Mouse (Mus musculus) CD4-positive helper T cell, adult 2 months (primary cell): Measurements from ENCODE around the gene Tmem190.
A peak's percentile ranks its signal among the peaks of the same experiment; 100 is the strongest.

Experiments used
- DNase-seq: peaks from one replicate; pipeline ENCODE4 v3.0.0-alpha.2; 2012; ENCODE audit warnings: low read depth, missing footprints, low spot score

The Tmem190 gene

DNA sequence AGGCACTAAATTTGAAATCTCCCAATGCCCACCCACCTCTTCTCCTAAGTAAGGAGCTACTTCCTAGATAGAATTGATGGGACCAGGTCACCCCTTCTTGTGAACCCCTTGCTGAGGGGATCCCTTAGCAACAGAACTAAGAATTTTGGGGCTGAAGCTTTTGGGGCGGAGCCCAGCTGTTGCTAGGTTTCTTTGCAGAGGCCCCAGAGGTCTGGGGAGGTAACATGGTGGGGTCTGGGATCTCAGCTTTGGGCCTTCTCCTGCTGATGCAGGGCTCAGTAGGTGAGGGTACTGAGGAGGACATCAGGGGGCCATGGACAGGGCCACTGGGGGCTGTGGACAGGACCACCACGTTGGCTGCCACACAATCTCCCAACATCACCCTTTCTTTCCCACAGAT lies at the start of gene Tmem190, which contains the start of gene Il11:
TSS of gene Tmem190 (plus strand) at position 179 of the 400 bp plus-strand sequence.
TSS of gene Il11 (minus strand) at position 101 of the 400 bp plus-strand sequence.
- DNase-seq = no peak

DNA sequence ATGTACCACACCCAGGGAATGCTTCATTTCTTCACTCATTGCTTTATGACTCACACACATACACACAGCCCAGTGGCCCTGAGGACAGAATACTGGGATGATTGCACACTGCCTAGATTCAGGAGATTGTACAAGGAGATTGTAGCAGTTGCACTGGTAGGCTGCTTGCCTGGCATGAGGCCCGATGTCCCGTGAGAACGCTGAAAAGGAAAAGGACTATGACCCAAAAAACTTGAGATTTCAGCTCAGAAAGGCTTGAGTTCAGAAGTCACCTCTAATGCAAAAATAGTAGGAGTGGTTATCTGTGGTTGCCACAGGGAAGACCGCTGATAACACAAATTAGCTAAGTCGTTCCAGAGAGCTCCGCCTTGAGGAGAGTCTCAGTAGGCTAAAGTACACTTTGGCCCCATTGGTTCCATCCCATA lies 49.8 kb upstream of the Tmem190 start:
- DNase-seq = no peak

DNA sequence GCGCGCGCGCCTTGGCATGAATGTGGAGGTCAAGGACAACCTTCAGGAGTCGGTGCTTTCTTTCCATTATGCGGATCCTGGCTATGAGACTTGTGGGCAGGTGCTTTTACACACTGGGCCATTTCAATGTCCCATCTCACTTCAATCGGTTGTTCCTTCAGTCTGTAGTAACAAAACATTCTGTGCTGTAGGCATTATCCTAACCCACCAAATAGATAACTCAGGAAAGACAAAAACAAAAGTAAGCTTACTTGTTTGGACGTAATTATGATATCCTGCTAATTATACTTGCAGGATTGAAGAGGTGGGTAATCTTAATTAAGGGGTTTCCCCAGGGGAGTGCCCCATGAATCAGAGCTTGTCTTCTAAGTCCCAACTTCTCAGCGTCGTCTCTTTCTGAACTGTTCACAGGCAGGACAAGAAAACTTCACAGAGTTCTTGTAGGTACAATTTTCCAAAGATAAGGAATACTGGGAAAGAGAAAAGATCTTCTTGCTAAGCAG lies 43.6 kb upstream of the Tmem190 start:
- no peak for DNase-seq

DNA sequence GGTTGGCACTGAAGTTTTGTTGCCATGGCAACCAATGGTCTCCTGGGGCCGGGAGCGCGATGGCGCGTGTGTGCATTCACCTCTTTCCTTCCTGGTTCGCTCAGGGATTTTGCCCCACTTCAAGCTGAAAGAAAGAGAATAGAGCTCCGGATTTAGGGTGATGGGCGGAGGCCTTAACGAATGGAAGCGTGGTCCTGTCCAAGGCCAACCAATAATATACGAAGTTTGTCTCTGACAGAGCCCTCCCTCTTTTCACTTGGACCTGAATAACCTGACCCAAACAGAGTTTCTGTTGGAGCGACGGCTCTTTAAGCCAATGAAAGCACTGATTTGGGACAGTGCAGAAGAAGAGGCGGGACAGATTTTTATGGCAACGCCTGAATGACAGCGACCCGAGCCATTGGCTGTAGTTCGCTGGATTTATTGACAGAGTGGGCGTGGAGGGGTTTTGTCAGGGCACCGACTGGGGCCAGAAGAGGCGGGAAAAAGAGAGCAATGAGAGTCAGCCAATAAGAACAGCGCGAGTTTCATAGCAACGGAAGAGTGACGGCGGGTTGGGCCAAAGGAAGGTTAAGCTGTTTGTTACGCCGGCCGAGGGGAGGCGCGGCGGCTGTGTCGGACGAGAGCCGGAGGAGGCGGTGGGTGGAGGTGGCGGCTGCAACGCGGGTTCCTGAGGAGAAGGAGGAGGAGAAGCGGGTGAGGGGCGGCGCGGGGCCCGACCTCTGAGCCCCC lies 43.0 kb upstream of the Tmem190 start, which contains the start of gene Kmt5c:
TSS of gene Kmt5c (plus strand) at position 572 of the 732 bp plus-strand sequence.
- peak; percentile 100 for DNase-seq

DNA sequence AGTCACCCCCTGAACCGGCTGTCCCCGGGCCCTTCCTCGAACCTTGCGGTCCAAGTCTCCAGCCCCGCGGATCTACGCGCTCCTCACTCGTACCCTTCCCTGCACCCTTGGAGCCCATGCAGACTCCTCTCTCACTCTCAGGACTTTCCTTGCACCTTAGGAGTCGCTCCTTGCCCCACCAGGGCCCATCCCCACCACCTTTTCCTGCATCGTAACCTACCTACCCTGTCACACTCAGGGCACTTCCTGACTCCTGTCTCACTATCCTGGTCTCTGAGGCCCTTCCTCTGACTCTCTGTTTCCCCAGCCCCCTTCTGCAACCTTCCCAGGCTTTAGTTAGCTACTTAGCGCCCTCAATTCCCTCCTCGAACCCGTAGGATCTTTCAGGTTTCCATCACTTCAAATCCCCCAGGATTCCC lies 42.4 kb upstream of the Tmem190 start:
- no peak for DNase-seq

DNA sequence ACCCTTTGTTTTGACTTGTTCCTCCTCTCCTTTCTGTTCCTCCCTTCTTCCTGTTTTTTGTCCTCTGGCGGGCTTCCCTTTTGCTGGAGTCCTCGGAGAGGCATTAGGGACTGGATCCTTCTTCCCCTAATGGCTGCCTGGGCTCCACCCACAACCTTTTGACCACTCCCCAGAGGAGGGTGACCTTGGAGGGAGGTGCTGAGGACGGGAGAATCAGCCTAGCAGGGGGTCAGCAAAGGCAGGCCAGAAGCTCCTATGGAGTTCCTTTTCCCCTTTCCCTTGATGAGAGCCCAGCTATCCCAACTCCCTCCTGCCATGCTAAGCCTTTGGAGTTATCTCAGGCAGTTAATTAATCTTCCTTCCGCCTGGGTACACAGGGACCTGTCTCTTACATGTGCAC lies 41.6 kb upstream of the Tmem190 start:
- no peak for DNase-seq

DNA sequence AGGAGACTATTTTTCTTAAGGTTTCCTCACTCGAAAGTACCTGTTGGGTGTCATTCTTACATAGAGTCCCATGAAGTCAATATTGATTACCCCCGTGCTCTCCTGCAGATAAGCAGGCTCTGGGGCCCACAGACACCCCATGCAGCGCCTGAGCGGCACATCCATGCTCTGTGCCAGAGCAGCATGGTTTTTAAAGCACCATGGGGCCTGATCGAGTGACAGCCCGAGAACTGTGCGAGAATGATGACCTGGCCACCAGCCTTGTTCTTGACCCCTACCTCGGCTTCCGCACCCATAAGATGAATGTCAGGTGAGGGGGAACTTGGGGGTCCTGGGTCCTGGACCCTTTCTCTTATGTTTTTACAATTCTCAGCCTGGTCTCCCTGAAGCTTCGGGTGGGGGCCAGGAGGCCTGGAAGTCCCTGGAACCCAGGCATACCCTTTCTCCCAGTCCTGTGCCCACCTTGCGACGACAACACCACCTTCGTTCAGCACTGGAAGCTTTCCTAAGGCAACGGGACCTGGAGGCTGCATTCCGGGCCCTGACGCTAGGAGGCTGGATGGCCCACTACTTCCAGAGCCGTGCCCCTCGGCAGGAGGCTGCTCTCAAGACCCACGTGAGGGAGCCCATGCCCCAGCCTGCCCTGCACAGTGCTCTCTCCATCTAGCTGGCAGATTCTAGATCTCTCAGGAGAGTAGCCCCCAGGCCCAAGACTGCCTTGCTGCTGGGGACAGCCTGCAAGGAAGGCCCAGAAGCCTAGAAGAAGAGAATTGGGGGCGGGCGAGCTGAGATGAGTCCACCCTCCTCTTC lies 40.9 kb upstream of the Tmem190 start:
- no peak for DNase-seq

DNA sequence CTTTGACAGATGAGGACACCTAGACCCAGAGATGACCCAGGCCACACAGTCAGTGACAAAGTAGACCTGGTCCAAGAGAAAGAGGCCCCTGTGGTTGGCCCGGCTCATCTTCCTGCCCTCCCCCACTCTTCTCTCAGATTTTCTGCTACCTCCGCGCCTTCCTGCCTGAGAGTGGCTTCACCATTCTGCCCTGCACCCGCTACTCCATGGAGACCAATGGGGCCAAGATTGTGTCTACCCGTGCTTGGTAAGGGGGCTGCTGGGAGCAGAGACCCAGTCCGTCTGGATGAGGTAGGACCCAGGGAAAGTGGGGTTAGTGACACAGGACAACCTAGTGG lies 40.3 kb upstream of the Tmem190 start:
- no peak for DNase-seq

DNA sequence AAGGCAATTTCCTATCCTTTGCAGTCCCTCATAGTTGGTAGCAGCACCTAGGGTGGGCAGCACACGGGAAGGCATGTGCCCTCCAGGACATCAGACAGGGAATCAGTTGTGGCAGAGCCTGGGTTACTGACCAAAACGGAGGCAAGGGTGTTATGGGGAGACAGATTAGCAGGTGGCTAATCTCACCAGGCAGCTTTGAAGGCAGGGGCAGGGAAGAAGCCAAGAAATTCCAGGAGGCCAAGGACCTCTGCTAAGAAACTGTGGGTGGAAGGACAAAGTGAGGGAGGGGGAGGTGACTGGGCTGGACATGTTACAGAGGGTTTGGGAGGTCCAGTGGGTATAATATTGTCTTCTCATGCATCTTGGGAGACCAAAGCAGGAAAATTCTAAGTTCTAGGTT lies 39.4 kb upstream of the Tmem190 start:
- no peak for DNase-seq

DNA sequence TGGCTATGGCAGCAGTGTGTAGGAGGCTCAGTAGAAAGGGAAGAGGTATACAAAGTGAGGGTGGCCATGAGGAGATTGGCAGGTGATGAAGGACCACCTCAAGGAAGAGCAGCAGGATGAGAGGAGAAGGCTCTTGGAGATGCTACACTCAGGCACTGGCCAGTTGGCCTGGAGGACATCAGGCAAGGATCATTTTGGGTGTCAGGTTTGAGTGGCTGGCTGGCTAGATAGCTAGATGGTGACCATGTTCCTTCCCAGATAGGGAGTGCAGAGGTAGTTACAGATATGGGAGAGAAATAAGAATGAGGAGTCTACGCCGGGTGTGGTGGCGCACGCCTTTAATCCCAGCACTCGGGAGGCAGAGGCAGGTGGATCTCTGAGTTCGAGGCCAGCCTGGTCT lies 37.9 kb upstream of the Tmem190 start:
- no peak for DNase-seq

DNA sequence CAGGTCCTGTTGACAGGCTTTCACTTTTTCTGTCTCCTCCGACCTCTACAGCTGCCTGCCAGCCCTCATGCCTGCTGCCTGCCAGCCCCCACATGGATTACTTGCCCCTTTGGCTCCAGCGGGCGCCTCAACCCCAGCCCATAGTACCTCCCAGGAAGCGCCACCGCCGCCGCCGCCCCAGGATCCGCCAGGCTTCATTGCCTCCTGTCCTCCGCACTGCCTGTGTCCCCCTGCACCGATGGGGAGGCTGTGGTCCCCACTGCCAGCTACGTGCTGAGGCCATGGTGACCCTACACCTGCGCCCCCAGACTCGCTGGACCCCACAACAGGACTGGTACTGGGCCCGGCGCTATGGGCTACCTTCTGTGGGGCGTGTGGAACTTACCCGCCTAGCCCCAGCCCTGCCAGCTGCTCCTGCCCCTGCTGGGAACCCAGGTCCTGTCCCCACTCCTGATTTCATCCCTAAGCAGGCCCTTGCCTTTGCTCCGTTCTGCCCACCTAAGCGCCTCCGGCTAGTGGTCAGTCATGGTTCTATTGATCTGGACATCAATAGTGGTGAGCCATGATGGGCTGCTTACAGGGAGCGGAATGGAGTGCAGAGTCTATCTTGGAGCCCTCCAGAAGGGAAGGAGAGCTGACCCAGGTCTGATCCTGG lies 36.3 kb upstream of the Tmem190 start:
- no peak for DNase-seq

DNA sequence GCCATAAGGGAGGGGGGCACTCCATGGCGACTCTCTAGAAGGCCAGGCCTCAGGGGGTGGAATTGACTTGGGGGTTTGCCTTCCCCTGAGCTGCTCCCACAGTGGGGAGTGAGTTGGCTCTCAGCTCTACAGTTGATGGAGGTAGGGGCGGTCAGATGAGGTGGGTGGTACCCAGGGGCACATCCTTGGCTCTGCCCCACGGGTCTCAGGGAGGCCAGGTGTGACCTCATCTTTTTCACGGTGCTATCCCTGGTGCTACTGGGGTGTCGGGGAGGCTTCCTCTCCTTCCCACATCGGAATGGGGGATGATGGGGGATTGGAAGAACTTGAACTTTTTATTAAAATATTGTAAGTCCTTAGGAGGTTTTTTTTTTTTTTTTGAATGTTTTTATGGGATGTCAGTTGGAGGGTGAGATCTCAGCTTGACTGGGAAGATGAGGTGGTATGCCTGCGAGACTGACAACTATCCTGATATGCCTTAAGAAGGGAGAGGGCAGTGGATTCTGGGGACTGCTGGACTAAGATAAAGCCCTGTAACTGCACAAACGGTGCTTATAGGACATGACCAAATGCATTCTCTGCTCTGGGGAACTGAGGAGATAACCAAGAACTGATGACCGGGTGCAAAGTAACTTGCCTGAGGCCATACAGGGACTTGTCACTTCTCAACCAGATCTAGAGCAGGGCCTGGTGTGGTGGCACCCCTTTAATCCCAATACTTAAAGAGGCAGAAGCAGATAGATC lies 35.4 kb upstream of the Tmem190 start:
- DNase-seq = no peak

DNA sequence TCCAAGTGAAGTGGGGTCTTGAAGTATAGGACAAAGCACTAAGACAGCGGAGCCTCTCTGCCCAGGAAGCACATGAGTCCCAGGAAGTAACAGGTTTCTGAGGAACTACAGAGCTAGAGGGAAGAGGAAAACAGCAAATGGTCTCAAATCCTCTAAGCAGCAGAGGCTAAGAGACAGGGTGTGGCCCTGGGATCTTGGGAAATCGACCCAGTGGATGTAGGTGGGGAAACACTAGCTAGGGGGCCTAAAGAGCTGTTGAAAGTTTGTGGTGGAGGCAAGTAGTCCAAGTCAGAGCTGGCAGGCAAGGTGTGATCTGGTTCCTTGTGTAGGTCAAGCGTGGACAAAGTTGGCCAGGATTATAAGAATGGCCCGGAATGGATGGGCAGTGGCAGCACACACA lies 34.4 kb upstream of the Tmem190 start:
- DNase-seq = no peak

DNA sequence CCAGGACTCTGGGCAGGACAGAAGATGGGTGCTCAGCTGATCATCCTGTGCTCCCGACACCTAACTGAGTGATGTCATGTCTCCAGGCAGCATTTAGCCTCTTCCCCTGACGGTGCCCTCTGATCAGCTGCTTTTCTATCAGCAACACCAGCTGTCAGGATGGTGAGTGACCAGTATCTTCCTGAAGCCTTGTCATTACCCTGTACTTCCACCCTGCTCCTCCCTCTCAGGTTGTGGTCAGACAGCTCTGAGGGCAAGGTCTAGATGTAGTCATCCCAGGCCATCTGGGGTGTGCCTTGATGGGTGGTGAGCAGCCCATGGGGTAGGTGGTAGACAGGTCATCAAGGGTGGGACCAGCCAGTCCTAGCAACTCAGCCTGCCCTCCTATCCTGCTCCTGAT lies 33.6 kb upstream of the Tmem190 start:
- DNase-seq = no peak

DNA sequence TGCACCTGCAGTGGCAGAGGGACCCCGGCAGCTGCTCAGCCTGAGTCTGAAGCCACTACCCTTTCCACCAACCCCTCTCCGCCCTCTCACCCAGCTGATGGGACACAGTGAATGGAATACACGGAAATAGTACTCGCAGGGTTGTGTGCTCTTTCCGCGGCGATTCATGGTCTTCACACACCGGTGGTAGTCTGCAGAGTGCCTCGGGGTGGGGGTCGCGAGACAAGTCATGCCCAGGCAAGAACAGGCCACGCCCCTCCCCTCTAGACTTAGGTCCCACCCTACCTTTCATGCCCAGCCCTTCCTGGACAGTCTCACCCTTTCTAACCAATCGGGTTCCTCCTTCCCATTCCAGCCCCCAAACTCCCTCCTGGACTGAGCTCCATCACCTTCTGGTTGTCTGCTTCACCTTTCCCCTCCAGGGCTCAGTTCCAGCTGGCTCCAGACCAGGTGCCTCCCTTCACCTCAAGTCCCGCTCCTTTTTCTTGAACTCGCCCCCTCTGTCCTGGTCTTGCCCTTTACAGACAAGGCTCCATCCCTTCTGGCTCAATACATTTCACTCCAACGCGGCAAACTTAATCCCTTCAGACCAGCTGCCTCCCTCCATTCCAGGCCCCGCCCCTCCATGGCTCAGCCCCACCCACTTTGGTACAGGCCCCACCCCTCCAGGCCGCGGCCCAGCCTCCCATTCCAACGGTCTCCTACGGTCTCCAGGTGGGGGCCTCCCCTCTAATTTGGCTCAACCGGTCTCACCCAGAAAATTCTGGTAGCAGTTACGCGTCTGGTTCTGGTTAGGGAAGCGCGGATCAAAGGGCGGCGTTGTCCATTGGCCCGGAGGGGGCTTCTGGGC lies 30.5 kb upstream of the Tmem190 start:
- peak; percentile 28 for DNase-seq

DNA sequence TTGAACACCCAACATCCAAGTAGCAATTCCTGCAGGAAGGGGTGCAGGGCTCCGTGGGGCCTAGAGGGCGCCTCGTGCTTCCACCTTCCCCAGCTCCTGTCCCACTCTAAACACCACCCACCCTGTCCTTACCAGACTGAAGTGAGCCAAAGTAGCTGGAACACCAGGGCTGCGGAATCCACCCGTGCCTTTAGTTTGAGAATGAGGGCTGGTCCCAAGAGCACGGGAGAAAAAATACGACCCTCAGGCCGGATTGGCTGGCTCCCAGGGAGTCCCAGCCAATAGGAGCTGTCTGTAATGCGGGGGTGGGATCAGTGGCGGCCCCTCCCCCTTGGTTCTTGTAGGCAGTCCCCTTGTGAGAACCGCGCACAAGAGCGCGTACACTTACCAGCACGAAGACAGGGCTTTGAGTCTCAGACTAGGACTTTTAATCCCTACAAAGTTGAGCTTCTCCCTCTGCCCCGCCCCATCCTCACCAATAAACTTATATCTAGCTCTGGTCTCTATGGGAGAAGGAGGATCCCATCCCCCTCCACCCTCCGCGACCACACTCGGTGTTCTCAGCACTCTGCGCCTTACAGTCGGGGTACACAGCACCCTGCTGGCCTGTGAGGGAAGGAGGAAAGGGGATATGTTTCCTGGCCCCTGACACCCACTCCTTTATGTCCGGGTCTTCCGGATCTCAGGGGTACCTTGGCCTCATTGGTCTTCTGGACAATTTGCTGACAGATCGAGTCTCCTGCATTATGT lies 29.7 kb upstream of the Tmem190 start, which contains the start of gene Cox6b2:
TSS of gene Cox6b2 (minus strand) at position 274 of the 750 bp plus-strand sequence.
- DNase-seq = peak; percentile 77

DNA sequence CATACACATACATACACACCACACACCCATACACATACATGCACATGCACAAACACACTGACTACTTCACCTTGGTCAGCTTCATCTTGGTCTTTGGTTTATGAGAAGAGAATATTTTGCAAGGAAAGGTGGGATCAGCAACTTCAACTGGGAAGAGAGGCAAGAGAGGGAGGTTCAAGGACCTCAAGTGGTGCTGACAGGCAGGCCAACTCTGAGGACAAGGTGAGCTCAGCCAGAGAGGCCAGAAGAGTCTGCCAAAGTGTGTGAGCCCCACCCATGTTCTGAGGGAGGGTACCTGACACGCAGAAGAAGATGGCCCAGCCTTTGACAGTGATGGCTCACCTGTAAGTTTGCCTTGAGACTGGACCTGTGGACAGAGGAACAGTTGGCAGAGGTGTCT lies 23.1 kb upstream of the Tmem190 start:
- no peak for DNase-seq

DNA sequence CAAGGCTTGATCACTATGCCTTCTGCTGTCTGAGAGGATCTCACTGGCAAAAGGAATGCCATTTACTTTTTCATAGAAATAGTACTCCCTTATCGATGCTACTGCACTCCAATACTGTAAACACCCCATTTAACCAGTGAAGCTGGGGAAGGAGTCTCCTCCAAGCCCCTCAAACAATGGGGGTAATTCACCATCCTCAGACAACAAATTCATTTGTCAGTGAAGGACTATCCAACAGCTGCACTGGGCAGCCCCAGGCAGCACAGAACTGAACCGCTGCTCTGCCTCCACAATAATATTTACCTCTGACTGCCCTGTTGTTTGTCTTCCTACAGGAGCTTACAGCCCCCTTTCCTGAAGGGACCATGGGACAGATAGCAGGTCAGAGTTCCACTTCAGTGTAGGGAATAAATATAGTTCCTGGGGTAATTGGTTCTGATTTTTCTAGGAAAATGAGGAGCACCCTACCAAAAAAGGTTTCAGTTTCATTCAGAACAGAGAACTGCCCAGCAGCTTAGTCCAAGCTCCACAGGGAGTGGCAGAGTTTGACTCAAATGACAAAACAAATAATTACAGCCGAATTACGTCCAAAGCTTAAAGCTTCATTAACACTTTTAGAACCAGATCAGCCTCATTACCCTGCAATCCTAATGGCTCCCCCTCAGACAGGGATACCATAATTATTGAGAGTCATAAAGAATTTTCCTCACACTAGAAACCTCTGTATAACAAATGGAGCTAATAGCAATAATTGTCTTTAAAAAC lies 17.6 kb upstream of the Tmem190 start:
- DNase-seq = no peak

DNA sequence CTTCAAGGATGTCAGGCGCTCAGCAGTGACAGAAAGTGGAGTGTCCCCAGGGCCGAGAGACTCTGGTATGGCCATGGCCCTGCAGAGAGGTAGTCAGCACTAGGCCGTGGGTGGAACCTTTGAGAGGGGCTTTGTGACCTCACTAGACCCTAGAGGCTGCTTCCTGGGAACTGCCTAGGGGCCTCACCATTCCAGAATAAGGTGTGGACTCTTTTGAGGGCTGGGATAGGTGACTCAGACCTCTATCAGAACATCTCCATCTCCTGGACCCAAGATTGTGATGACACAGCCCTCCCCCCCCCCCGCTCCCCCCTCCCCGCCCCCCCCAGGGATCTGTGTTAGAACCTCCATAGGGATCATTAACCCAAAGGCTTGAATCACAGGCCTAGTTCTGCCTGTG lies 11.5 kb upstream of the Tmem190 start, which contains the start of gene Fam71e2:
TSS of gene Fam71e2 (minus strand) at position 101 of the 400 bp plus-strand sequence.
- no peak for DNase-seq
